Mouse (Mus musculus) c-Kit-positive CD71-negative TER-119-negative erythroid progenitor cells, embryonic 14.5 days (primary cell): ENCODE measurements around the gene Slc25a35.
A peak's percentile ranks its signal among the peaks of the same experiment; 100 is the strongest.
"Not testable (repeated sequence)": the region's sequence is repeated elsewhere in the genome, so short reads cannot be mapped to it uniquely, and the experiment has no call there.

Experiments used
- DNase-seq: peaks from one replicate; pipeline ENCODE4 v3.0.0-alpha.2; 2013; ENCODE audit warnings: low read depth

Slc25a35 gene

GRCm38 (mm10) chr11:69008182-69009121, 40.5 kb downstream of the Slc25a35 start, which contains the start of gene Pfas:
TSS of gene Pfas (minus strand) at chr11:69008460.
- peak; percentile 91 for DNase-seq

GRCm38 (mm10) chr11:69009508-69009907, 41.6 kb downstream of the Slc25a35 start:
- no peak for DNase-seq

GRCm38 (mm10) chr11:69010400-69011323, 42.7 kb downstream of the Slc25a35 start:
- DNase-seq: no peak

GRCm38 (mm10) chr11:69011445-69011844, 43.5 kb downstream of the Slc25a35 start:
- DNase-seq: not testable (repeated sequence)

GRCm38 (mm10) chr11:69012071-69012601, 44.2 kb downstream of the Slc25a35 start:
- peak; percentile 82 for DNase-seq

- peak; percentile 92 for DNase-seq
Measured at GRCm38 (mm10) chr11:69015644-69016441, 47.9 kb downstream of the Slc25a35 start, which contains the start of gene Ctc1. TSS of gene Ctc1 (plus strand) at chr11:69015911.

- DNase-seq: no peak
Measured at GRCm38 (mm10) chr11:69016755-69017154, 48.8 kb downstream of the Slc25a35 start.

GRCm38 (mm10) chr11:69020691-69021090, 52.8 kb downstream of the Slc25a35 start:
- DNase-seq: no peak
